Mouse (Mus musculus) liver, embryonic 16.5 days (tissue): ENCODE results near the gene Usp19. TPM values are rescaled to one million over a fixed set of nuclear protein-coding genes. Genes with fewer than 3 reads are reported as not detected.

ENCODE experiments used
- ATAC-seq: fragments of 200-750 bp; cut with Nextera tagmentation; 2 replicates; pipeline ENCODE4 v1.8.0; 2017; ENCODE audit warnings: low read depth, mild to moderate bottlenecking, moderate number of reproducible peaks, moderate library complexity
- H3K27ac ChIP-seq: fragments of 300-500 bp; sonication (generic); 2 replicates; pipeline ENCODE4 v1.5.1; 2014; ENCODE audit warnings: mild to moderate bottlenecking, low read length
- H3K27me3 ChIP-seq: fragments of 300-500 bp; sonication (generic); 2 replicates; pipeline ENCODE4 v1.6.1; 2014; ENCODE audit warnings: low read depth, low read length, mixed read lengths; ENCODE audit not compliant: control insufficient read depth, insufficient read depth
- H3K36me3 ChIP-seq: fragments of 300-500 bp; sonication (generic); 2 replicates; pipeline ENCODE4 v1.6.1; 2014; ENCODE audit warnings: mild to moderate bottlenecking; ENCODE audit not compliant: control insufficient read depth, insufficient read depth
- H3K4me1 ChIP-seq: fragments of 300-500 bp; sonication (generic); 2 replicates; pipeline ENCODE4 v1.6.1; 2014; ENCODE audit warnings: low read depth, low read length, mixed read lengths; ENCODE audit not compliant: control insufficient read depth
- H3K4me2 ChIP-seq: fragments of 300-500 bp; sonication (generic); 2 replicates; pipeline ENCODE4 v1.6.1; 2014; ENCODE audit warnings: low read depth, low read length, mixed read lengths
- H3K4me3 ChIP-seq: fragments of 300-500 bp; sonication (generic); 2 replicates; pipeline ENCODE4 v1.5.1; 2014; ENCODE audit warnings: low read depth, mild to moderate bottlenecking, low read length
- H3K9ac ChIP-seq: fragments of 300-500 bp; sonication (generic); 2 replicates; pipeline ENCODE4 v1.6.1; 2014; ENCODE audit warnings: low read depth, low read length
- H3K9me3 ChIP-seq: fragments of 300-500 bp; sonication (generic); replicated peaks from 2 replicates; pipeline ENCODE4 v1.6.1; 2016; ENCODE audit warnings: low read length; ENCODE audit not compliant: control insufficient read depth
- WGBS: fragments of 180-500 bp; shearing (Covaris S2); extraction: QIAGEN DNeasy Blood & Tissue Kit; methylation state at CpG from one replicate; pipeline ENCODE4 v1.1.7; 2014; ENCODE audit not compliant: insufficient replicate concordance; 5-methylcytosine and 5-hydroxymethylcytosine counted together
- polyA plus RNA-seq: library from polyadenylated mRNA; unstranded; fragments of >200 nt; fragmentation: Nextera tagmentation; extraction: Ambion mirVana; gene quantifications from 2 replicates; pipeline ENCODE4 v1.2.1, GENCODE M21; 2015

Usp19 gene
- polyA plus RNA-seq, 1 experiment from 2014 or later: 28.6 TPM

DNA sequence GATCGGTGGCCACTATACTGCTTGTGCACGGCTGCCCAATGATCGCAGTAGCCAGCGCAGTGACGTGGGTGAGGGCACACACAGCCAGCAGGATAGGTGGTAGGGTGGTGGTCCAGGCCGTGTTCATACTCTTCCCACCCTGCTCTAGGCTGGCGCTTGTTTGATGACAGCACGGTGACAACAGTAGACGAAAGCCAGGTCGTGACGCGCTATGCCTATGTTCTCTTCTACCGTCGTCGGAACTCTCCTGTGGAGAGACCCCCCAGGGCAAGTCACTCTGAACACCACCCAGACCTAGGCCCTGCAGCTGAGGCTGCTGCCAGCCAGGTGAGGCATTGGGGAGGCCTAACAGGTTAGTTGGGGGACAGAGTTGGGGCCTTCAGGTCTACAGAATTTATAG is 9.5 kb downstream of the Usp19 start:
- no peaks in the 10 kb centered on the region for H3K4me1 ChIP-seq
- H3K36me3 ChIP-seq: peaks cover 70% of the 10 kb centered on the region
- ATAC-seq: no peak
- H3K9ac ChIP-seq: no peak overlapping the region
- no peak overlapping the region for H3K4me3 ChIP-seq
- H3K4me2 ChIP-seq: no peak overlapping the region
- no peak overlapping the region for H3K27ac ChIP-seq
- no peaks in the 10 kb centered on the region for H3K27me3 ChIP-seq
- WGBS: 91% methylated on average over 15 of the region's 15 CpGs
- H3K9me3 ChIP-seq: no peaks in the 10 kb centered on the region

DNA sequence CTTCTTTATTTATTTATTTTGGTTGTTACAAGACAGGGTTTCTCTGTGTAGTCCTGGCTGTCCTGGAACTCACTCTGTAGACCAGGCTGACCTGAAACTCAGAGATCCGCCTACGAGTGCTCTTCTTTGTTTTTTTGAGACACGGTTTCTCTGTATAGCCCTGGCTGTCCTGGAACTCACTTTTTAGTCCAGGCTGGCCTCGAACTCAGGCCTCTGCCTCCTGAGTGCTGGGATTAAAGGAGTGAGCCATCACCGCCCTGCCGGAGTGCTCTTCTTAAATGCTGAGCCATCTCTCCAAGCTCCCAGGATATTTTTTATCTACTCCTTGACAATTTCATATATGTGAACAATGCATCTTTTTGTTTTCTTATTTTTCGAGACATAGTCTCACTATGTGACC is 16.5 kb downstream of the Usp19 start:
- H3K27me3 ChIP-seq: no peaks in the 10 kb centered on the region
- ATAC-seq: no peak
- 80% methylated on average over 7 of the region's 7 CpGs for whole genome bisulfite sequencing
- H3K9me3 ChIP-seq: no peaks in the 10 kb centered on the region
- H3K4me2 ChIP-seq: peak overlapping the region; percentile 91
- H3K36me3 ChIP-seq: peaks cover 6% of the 10 kb centered on the region
- no peak overlapping the region for H3K9ac ChIP-seq
- H3K4me1 ChIP-seq: peaks cover 14% of the 10 kb centered on the region
- peak overlapping the region; percentile 89 for H3K4me3 ChIP-seq
- H3K27ac ChIP-seq: no peak overlapping the region

DNA sequence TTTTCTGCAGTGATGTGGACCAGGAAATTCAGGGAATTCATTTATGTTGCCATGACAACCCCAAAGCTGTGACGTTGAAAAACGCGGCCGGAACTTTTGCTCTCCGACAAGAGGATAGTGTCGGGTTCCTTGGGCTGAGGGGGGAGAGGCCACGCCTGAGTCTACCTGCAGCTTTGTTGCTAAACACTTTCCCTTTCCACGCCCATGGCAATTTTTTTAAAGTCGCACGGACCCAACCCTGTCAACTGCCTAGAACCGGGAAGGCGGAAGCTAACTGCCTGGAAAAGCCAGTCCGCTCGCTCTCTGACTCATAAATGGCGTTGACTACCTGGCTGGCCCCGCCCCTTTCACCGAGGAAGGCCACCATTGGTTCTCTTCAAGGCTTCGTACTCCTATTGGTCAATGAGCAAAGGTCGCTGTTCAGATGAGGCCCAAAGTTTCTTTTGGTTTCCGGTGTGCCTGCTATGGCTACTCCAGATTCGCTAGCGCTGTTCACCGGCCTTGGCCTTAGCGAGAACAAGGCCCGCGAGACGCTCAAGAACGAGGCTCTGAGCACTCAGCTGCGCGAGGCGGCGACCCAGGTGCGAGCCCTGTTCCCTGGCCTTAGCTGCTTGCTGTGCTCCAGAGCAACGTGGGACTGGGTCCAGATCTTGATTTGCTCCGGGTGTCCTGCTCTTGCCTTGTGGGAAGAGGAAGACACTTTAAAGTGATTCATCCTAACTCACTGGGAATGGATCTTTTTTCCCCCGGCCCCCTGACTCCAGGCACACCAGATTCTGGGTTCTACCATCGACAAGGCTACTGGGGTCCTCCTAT is 17.4 kb downstream of the Usp19 start, which contains the start of gene Qars:
Gene Qars (plus strand): TSS at position 88 of the 816 bp plus-strand sequence.
- ATAC-seq: peak; percentile 98
- H3K9ac ChIP-seq: peak within 1 kb of the TSS; percentile 86

GRCm38 (mm10) chr9:108508776-108509175 is 18.4 kb downstream of the Usp19 start:
- H3K4me1 ChIP-seq: peaks cover 14% of the 10 kb centered on the region
- peak overlapping the region; percentile 86 for H3K9ac ChIP-seq
- peaks cover 12% of the 10 kb centered on the region for H3K36me3 ChIP-seq
- H3K27ac ChIP-seq: no peak overlapping the region
- H3K4me2 ChIP-seq: peak overlapping the region; percentile 91
- H3K4me3 ChIP-seq: peak overlapping the region; percentile 89
- 61% methylated on average over 7 of the region's 7 CpGs for WGBS
- ATAC-seq: no peak
- no peaks in the 10 kb centered on the region for H3K27me3 ChIP-seq
- no peaks in the 10 kb centered on the region for H3K9me3 ChIP-seq

More for the DNA sequence above, 17.4 kb downstream of the Usp19 start, which contains the start of gene Qars:
- WGBS: under 1% methylated on average over 37 of the region's 37 CpGs
- Histone ChIP-seq H3K27ac (peak within 1 kb of the TSS; percentile 89), H3K9me3 (no peaks in the 10 kb centered on the region), H3K36me3 (peaks cover 10% of the 10 kb centered on the region), H3K4me2 (peak within 1 kb of the TSS; percentile 91), H3K27me3 (no peaks in the 10 kb centered on the region), H3K4me3 (peak within 1 kb of the TSS; percentile 89), H3K4me1 (peaks cover 14% of the 10 kb centered on the region)

GRCm38 (mm10) chr9:108516380-108517251 is 26.2 kb downstream of the Usp19 start, which contains the start of gene Qrich1:
TSS of gene Qrich1 (plus strand) at chr9:108516806.
- no peaks in the 10 kb centered on the region for H3K27me3 ChIP-seq
- H3K4me3 ChIP-seq: peak within 1 kb of the TSS; percentile 99
- peaks cover 23% of the 10 kb centered on the region for H3K4me1 ChIP-seq
- peak; percentile 91 for ATAC-seq
- WGBS: 2% methylated on average over 55 of the region's 55 CpGs
- H3K9me3 ChIP-seq: no peaks in the 10 kb centered on the region
- H3K36me3 ChIP-seq: peaks cover 29% of the 10 kb centered on the region
- H3K27ac ChIP-seq: peak within 1 kb of the TSS; percentile 99
- H3K9ac ChIP-seq: peak within 1 kb of the TSS; percentile 96
- peak within 1 kb of the TSS; percentile 83 for H3K4me2 ChIP-seq

- Histone ChIP-seq H3K27ac (peak overlapping the region; percentile 99), H3K4me3 (peak overlapping the region; percentile 99), H3K4me1 (peaks cover 23% of the 10 kb centered on the region), H3K9me3 (no peaks in the 10 kb centered on the region), H3K9ac (peak overlapping the region; percentile 96), H3K27me3 (no peaks in the 10 kb centered on the region), H3K4me2 (peak overlapping the region; percentile 83), H3K36me3 (peaks cover 25% of the 10 kb centered on the region)
- peak; percentile 84 for ATAC-seq
- WGBS: under 1% methylated on average over 87 of the region's 95 CpGs
These were observed 27.0 kb downstream of the Usp19 start for GRCm38 (mm10) chr9:108517253-108517930.

DNA sequence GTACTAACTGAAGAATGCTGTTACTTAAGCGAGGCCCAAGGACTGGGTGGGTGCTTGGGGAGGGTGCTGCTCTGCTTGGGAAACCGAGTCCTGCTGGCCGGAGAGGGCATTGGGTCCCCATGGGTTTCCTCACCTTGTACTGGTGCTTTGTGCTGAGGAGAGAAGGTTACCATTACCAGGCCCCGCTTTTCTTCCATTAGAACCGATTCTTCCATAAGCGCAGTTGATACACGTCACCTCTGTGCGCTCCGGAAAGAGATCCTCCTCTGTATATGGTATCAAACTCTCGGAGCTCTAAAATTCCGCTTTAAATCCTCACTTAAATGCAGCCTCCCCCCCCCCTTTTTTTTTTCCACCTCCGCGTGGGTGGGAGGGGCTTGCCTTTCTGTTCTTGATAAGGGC is 27.5 kb downstream of the Usp19 start:
- Histone ChIP-seq H3K9me3 (no peaks in the 10 kb centered on the region), H3K4me1 (peaks cover 23% of the 10 kb centered on the region), H3K4me3 (peak overlapping the region; percentile 99), H3K27me3 (no peaks in the 10 kb centered on the region), H3K36me3 (peaks cover 20% of the 10 kb centered on the region), H3K9ac (peak overlapping the region; percentile 96), H3K27ac (peak overlapping the region; percentile 99), H3K4me2 (peak overlapping the region; percentile 83)
- no peak; the same call in 1 of the 2 replicates for ATAC-seq
- under 1% methylated on average over 13 of the region's 13 CpGs for WGBS

GRCm38 (mm10) chr9:108521604-108522003 is 31.2 kb downstream of the Usp19 start:
- ATAC-seq: no peak
- Histone ChIP-seq H3K27me3 (no peaks in the 10 kb centered on the region), H3K9me3 (no peaks in the 10 kb centered on the region), H3K27ac (no peak overlapping the region), H3K4me2 (no peak overlapping the region), H3K4me3 (no peak overlapping the region), H3K36me3 (peaks cover 10% of the 10 kb centered on the region; the same call in 1 of the 2 replicates), H3K9ac (no peak overlapping the region), H3K4me1 (peaks cover 13% of the 10 kb centered on the region)
- WGBS: 58% methylated on average over 2 of the region's 2 CpGs
